Mouse (Mus musculus): Measurements from ENCODE around the gene Nolc1. TPM values are rescaled to one million over a fixed set of nuclear protein-coding genes. Genes with fewer than 3 reads are reported as not detected.
A peak's percentile ranks its signal among the peaks of the same experiment; 100 is the strongest.

The Nolc1 gene
- polyA plus RNA-seq, 2 experiments = 64.1 to 73.5 TPM

DNA sequence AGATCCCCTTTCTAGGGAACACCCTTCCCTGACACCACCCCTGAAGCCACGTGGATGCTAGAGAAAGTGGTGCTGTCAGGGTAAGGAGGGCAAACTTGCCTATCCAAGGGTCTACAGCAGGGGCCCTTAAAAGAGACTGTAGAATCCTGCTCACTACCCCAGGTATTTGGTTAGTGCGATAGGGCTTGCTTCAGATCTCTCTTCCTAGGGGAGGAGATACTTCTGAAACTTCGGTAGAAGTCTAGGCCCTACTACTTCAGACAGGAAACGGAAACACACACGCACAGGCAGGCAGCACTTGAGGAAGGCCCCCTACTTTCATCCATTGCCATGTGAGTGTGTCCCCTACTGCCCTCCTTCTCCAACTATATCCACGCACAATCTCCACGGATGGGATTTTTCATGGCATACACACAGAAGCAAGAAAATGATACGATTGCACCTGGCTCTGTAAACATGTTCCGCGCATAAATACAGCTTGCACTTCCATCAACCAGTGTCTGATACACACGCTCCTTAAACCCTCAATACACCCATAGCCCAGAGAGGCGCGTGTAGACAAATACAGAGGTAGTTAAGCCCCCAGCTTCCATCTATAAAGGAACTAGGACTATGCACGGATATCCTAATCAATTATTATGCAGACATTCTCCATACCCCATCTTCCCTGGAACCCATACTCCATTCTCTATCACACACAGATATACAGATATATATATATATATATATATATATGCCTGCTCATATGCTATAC lies 35.3 kb upstream of the Nolc1 start:
- ATAC-seq (ENCODE audit: low FRiP score, low read depth) = no peak
- H3K4me2 ChIP-seq (replicated peaks; ENCODE audit: low read depth, low read length, severe bottlenecking) = peak overlapping the region; percentile 99
- peaks cover 20% of the 10 kb centered on the region for H3K36me3 ChIP-seq (ENCODE audit: control insufficient read depth, insufficient read depth, low read length)
- WGBS = 42% methylated on average over 14 of the region's 14 CpGs
- TF ChIP-seq POLR2A (IDR thresholded peaks at IDR 0.05; ENCODE audit: borderline replicate concordance, extremely low read depth, insufficient read depth, insufficient read length) = no peak
- peak overlapping the region; percentile 92; the same call in 1 of the 2 replicates for H3K9ac ChIP-seq (ENCODE audit: low read depth, low read length, severe bottlenecking)
- peak overlapping the region; percentile 84 for H3K4me3 ChIP-seq (replicated peaks; ENCODE audit: low read length)
- DNase-seq (ENCODE audit: low spot score) = no peak
- H3K9me3 ChIP-seq (ENCODE audit: control insufficient read depth, low read length) = no peaks in the 10 kb centered on the region
- peaks cover 61% of the 10 kb centered on the region for H3K4me1 ChIP-seq (ENCODE audit: control insufficient read depth, insufficient read depth, low read length)
- peak overlapping the region; percentile 88 for H3K27ac ChIP-seq (replicated peaks; ENCODE audit: low read depth, low read length)
- H3K27me3 ChIP-seq (ENCODE audit: control insufficient read depth, insufficient read depth, low read length) = no peaks in the 10 kb centered on the region

DNA sequence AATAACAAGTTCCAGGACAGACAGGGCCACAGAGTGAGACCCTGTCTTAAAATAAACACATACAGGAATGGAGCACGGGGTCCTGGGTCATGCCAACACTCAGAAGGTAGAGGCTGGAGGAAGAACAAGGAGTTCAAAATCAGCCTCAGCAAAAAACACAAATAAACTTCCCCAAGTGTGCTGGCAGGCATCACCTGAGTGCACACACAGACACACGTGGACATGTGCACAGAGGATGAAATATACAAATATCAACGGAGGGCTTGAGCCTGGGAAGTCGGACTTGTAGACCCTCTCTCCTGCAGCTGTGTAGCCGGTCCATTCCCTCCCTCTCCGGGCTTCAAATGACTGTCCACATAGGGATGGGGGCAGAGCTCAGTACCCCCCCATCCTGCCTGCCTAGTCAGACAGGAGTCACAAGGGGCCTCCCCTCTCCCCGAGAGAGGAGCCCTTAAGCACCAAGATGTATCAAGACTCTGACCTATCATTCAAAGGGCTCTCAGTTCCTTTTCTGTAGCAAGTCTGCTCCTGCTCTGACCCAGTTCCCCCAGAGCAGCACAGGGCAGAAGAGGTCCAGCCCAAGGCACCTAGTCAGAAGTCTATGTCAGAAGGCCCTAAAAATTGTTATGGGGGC lies 34.2 kb upstream of the Nolc1 start:
- Histone ChIP-seq H3K4me3 (replicated peaks; ENCODE audit: low read length) (peak overlapping the region; percentile 78), H3K9ac (ENCODE audit: low read depth, low read length, severe bottlenecking) (peak overlapping the region; percentile 53), H3K9me3 (ENCODE audit: control insufficient read depth, low read length) (no peaks in the 10 kb centered on the region), H3K4me1 (ENCODE audit: control insufficient read depth, insufficient read depth, low read length) (peaks cover 70% of the 10 kb centered on the region), H3K27me3 (ENCODE audit: control insufficient read depth, insufficient read depth, low read length) (no peaks in the 10 kb centered on the region), H3K4me2 (replicated peaks; ENCODE audit: low read depth, low read length, severe bottlenecking) (peak overlapping the region; percentile 99), H3K36me3 (ENCODE audit: control insufficient read depth, insufficient read depth, low read length) (peaks cover 9% of the 10 kb centered on the region; the same call in 1 of the 2 replicates), H3K27ac (replicated peaks; ENCODE audit: low read depth, low read length) (peak overlapping the region; percentile 90)
- ATAC-seq (ENCODE audit: low FRiP score, low read depth) = no peak
- TF ChIP-seq POLR2A (IDR thresholded peaks at IDR 0.05; ENCODE audit: borderline replicate concordance, extremely low read depth, insufficient read depth, insufficient read length) = no peak
- WGBS = 10% methylated on average over 7 of the region's 7 CpGs
- no peak for DNase-seq (ENCODE audit: low spot score)

DNA sequence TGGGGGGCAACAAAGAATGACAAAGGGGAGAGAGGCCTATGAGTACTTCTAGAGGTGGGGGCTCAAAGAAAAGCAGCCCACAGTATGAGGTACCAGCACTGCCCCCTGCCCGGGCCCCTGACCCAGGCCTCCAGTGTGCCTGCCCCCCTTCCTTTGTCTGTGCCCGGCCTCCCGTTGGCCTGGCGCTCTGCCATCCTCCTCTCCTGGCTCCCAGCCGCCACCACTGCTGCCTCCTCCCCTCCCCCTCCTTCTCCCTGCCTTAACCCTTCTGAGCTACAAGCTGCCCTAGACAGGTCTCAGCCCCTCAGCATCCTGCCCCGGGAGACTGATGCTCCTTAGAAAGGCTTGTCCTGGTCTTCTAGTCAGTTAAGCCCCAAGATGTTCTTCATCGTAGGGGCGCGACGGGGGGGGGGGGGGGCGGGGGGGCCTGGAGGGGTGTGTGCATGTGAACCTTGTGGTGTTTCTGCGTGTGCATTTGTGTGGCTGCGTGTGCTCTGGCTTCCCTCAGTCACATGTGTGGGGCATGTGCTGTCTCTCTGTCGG lies 33.7 kb upstream of the Nolc1 start:
- H3K9ac ChIP-seq (ENCODE audit: low read depth, low read length, severe bottlenecking) = peak overlapping the region; percentile 53
- TF ChIP-seq POLR2A (IDR thresholded peaks at IDR 0.05; ENCODE audit: borderline replicate concordance, extremely low read depth, insufficient read depth, insufficient read length) = no peak
- DNase-seq (ENCODE audit: low spot score) (peak; percentile 85), ATAC-seq (ENCODE audit: low FRiP score, low read depth) (peak; percentile 9)
- 0% methylated on average over 12 of the region's 14 CpGs for WGBS
- H3K36me3 ChIP-seq (ENCODE audit: control insufficient read depth, insufficient read depth, low read length) = peaks cover 4% of the 10 kb centered on the region; the same call in 1 of the 2 replicates
- no peaks in the 10 kb centered on the region for H3K27me3 ChIP-seq (ENCODE audit: control insufficient read depth, insufficient read depth, low read length)
- H3K4me3 ChIP-seq (replicated peaks; ENCODE audit: low read length) = peak overlapping the region; percentile 78
- peaks cover 72% of the 10 kb centered on the region for H3K4me1 ChIP-seq (ENCODE audit: control insufficient read depth, insufficient read depth, low read length)
- no peaks in the 10 kb centered on the region for H3K9me3 ChIP-seq (ENCODE audit: control insufficient read depth, low read length)
- H3K27ac ChIP-seq (replicated peaks; ENCODE audit: low read depth, low read length) = peak overlapping the region; percentile 90
- peak overlapping the region; percentile 99 for H3K4me2 ChIP-seq (replicated peaks; ENCODE audit: low read depth, low read length, severe bottlenecking)

DNA sequence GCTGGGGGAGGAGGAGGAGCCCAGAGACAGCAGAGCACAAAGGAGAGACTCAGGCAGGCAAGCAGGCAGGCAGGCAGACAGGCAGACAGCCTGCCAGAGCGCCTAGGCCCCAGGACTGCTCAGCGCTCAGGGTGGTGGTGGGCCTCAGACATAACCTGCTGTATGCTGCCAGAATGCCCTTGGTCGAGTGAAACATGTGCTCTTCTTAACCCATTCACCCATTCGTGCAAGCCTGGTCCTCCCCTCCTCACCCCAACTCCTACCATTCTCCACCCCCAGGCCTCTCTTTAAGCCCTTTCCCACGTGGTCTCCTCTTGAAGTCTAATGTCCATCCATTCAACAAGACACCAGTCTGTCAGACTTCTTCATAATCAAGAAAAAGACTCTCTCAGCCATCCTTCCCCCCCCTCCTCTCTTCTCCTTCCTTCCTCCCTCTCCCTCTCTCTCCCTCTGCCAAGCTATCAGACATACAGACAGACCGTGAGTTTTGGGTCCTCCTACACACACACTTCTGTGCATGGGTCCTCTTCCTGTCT lies 33.1 kb upstream of the Nolc1 start:
- Histone ChIP-seq H3K4me2 (replicated peaks; ENCODE audit: low read depth, low read length, severe bottlenecking) (peak overlapping the region; percentile 99), H3K27ac (replicated peaks; ENCODE audit: low read depth, low read length) (peak overlapping the region; percentile 90), H3K36me3 (ENCODE audit: control insufficient read depth, insufficient read depth, low read length) (peaks cover 2% of the 10 kb centered on the region; the same call in 1 of the 2 replicates), H3K4me1 (ENCODE audit: control insufficient read depth, insufficient read depth, low read length) (peaks cover 68% of the 10 kb centered on the region), H3K4me3 (replicated peaks; ENCODE audit: low read length) (peak overlapping the region; percentile 78), H3K27me3 (ENCODE audit: control insufficient read depth, insufficient read depth, low read length) (no peaks in the 10 kb centered on the region), H3K9ac (ENCODE audit: low read depth, low read length, severe bottlenecking) (peak overlapping the region; percentile 53), H3K9me3 (ENCODE audit: control insufficient read depth, low read length) (no peaks in the 10 kb centered on the region)
- no peak for ATAC-seq (ENCODE audit: low FRiP score, low read depth)
- 5% methylated on average over 6 of the region's 6 CpGs for WGBS
- no peak for TF ChIP-seq POLR2A (IDR thresholded peaks at IDR 0.05; ENCODE audit: borderline replicate concordance, extremely low read depth, insufficient read depth, insufficient read length)
- no peak for DNase-seq (ENCODE audit: low spot score)

DNA sequence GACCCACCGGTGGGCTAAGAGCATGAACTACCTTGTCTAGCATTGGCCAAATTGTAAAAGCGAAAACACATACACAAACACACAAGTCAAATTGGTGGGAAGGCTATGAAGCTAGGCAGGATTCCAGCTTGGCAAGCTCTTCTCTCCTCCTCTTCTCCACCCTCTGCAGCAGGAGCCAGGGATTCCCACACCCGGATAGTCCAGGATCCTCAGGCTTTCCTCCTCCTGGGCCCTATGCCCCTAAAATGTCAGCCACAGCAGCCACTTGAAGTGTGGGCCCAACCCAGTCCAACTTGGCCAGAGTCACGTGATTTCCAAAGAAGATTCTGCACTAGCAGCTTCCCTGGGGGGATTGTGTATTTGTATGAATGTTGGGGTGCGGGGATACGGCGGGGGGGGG lies 32.3 kb upstream of the Nolc1 start:
- peaks cover 60% of the 10 kb centered on the region for H3K4me1 ChIP-seq (ENCODE audit: control insufficient read depth, insufficient read depth, low read length)
- WGBS = 63% methylated on average over 7 of the region's 7 CpGs
- ATAC-seq (ENCODE audit: low FRiP score, low read depth) (no peak), DNase-seq (ENCODE audit: low spot score) (no peak)
- TF ChIP-seq POLR2A (IDR thresholded peaks at IDR 0.05; ENCODE audit: borderline replicate concordance, extremely low read depth, insufficient read depth, insufficient read length) = no peak
- no peaks in the 10 kb centered on the region for H3K27me3 ChIP-seq (ENCODE audit: control insufficient read depth, insufficient read depth, low read length)
- peak overlapping the region; percentile 90; the same call in 1 of the 2 replicates for H3K27ac ChIP-seq (replicated peaks; ENCODE audit: low read depth, low read length)
- H3K9ac ChIP-seq (ENCODE audit: low read depth, low read length, severe bottlenecking) = 0 out of 2 replicates have a peak overlapping the region, but pooled peaks have one; percentile 87
- peak overlapping the region; percentile 78 for H3K4me3 ChIP-seq (replicated peaks; ENCODE audit: low read length)
- peak overlapping the region; percentile 99 for H3K4me2 ChIP-seq (replicated peaks; ENCODE audit: low read depth, low read length, severe bottlenecking)
- H3K36me3 ChIP-seq (ENCODE audit: control insufficient read depth, insufficient read depth, low read length) = no peaks in the 10 kb centered on the region
- H3K9me3 ChIP-seq (ENCODE audit: control insufficient read depth, low read length) = no peaks in the 10 kb centered on the region
